Mouse (Mus musculus) intestine, embryonic 14.5 days (tissue): ENCODE data around the gene Tph2. TPM values are rescaled to one million over a fixed set of nuclear protein-coding genes. Genes with fewer than 3 reads are reported as not detected.

Source experiments
- ATAC-seq: fragments of 200-750 bp; cut with Nextera tagmentation; replicated peaks from 2 replicates; pipeline ENCODE4 v1.8.0; 2017; ENCODE audit warnings: low read depth, moderate number of reproducible peaks, moderate TSS enrichment, moderate library complexity; ENCODE audit not compliant: low FRiP score, low TSS enrichment
- DNase-seq: peaks from one replicate; pipeline ENCODE4 v3.0.0-alpha.2; 2018; ENCODE audit warnings: low spot score
- H3K27ac ChIP-seq: fragments of 300-500 bp; sonication (generic); 2 replicates; pipeline ENCODE4 v1.5.1; 2014; ENCODE audit warnings: low read depth, mild to moderate bottlenecking, control low read depth
- H3K27me3 ChIP-seq: fragments of 300-500 bp; sonication (generic); replicated peaks from 2 replicates; pipeline ENCODE4 v1.6.1; 2014; ENCODE audit warnings: low read length, control low read depth; ENCODE audit not compliant: control insufficient read depth, insufficient read depth
- H3K36me3 ChIP-seq: fragments of 300-500 bp; sonication (generic); 2 replicates; pipeline ENCODE4 v1.6.1; 2014; ENCODE audit warnings: low read length, control low read depth; ENCODE audit not compliant: control insufficient read depth, insufficient read depth
- H3K4me1 ChIP-seq: fragments of 300-500 bp; sonication (generic); replicated peaks from 2 replicates; pipeline ENCODE4 v1.6.1; 2014; ENCODE audit warnings: low read length, control low read depth, mixed read lengths; ENCODE audit not compliant: control insufficient read depth, insufficient read depth
- H3K4me2 ChIP-seq: fragments of 300-500 bp; sonication (generic); 2 replicates; pipeline ENCODE4 v1.6.1; 2014; ENCODE audit warnings: low read length
- H3K4me3 ChIP-seq: fragments of 300-500 bp; sonication (generic); 2 replicates; pipeline ENCODE4 v1.5.1; 2014; ENCODE audit warnings: low read depth, low read length, control low read depth, mixed read lengths
- H3K9ac ChIP-seq: fragments of 300-500 bp; sonication (generic); 2 replicates; pipeline ENCODE4 v1.6.1; 2014; ENCODE audit warnings: mild to moderate bottlenecking, low read length
- H3K9me3 ChIP-seq: fragments of 300-500 bp; sonication (generic); 2 replicates; pipeline ENCODE4 v1.6.1; 2016; ENCODE audit warnings: low read length, control low read depth; ENCODE audit not compliant: control insufficient read depth
- WGBS: fragments of 180-500 bp; shearing (Covaris S2); extraction: QIAGEN DNeasy Blood & Tissue Kit; methylation state at CpG from one replicate; pipeline ENCODE4 v1.1.7; 2014; 5-methylcytosine and 5-hydroxymethylcytosine counted together
- polyA plus RNA-seq: library from polyadenylated mRNA; unstranded; fragments of >200 nt; fragmentation: Nextera tagmentation; extraction: Ambion mirVana; gene quantifications from 2 replicates; pipeline ENCODE4 v1.2.1, GENCODE M21; 2014

The Tph2 gene
- polyA plus RNA-seq, 1 experiment from 2014 or later, result not detected

DNA sequence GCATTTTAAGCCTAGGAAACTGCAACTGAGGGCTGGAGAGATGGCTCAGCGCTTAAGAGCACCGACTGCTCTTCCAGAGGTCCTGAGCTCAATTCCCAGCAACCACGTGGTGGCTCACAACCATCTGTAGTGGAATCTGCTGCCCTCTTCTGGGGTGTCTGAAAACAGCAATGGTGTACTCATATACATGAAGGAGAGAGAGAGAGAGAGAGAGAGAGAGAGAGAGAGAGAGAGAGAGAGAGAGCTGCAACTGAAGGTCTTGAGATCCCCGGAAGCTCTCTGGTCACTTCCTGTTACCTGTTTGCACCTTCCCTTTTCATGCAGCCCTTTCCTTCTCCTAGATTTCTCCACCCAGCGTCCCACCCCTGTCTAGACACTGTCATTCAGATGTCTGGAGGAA lies 24.5 kb downstream of the Tph2 start:
- ATAC-seq, result no peak

DNA sequence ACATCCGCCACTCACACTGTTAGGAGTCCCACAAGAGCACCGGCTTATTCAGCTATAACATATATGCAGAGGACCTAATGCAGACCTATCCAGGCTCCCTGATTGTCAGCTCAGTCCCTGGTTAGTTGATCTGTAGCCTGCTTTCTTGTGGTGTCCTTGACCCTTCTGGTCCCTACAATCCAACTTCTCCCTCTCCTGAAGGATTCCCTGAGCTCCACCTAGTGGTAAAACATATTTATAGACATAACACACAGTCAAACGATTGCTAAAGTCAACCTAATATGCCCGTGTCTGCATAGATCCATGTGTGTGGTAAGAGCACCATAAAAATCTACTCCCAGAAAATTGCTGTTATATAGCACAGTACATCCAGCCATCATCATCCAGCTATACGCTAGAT lies 37.5 kb downstream of the Tph2 start:
- DNase-seq (peak; percentile 43), ATAC-seq (no peak)
- H3K27ac ChIP-seq, result no peak overlapping the region

More for the DNA sequence above, 24.5 kb downstream of the Tph2 start:
- WGBS, result 67% methylated on average over 5 of the region's 5 CpGs
- H3K4me3 ChIP-seq, result no peak overlapping the region
- no peak overlapping the region for H3K4me2 ChIP-seq
- H3K27ac ChIP-seq, result no peak overlapping the region
- no peak for DNase-seq
- H3K4me1 ChIP-seq, result no peaks in the 10 kb centered on the region
- no peaks in the 10 kb centered on the region for H3K9me3 ChIP-seq
- H3K36me3 ChIP-seq, result no peaks in the 10 kb centered on the region
- no peak overlapping the region for H3K9ac ChIP-seq
- 0 out of 2 replicates have a peak, but pooled peaks cover 3% of the 10 kb centered on the region for H3K27me3 ChIP-seq

DNA sequence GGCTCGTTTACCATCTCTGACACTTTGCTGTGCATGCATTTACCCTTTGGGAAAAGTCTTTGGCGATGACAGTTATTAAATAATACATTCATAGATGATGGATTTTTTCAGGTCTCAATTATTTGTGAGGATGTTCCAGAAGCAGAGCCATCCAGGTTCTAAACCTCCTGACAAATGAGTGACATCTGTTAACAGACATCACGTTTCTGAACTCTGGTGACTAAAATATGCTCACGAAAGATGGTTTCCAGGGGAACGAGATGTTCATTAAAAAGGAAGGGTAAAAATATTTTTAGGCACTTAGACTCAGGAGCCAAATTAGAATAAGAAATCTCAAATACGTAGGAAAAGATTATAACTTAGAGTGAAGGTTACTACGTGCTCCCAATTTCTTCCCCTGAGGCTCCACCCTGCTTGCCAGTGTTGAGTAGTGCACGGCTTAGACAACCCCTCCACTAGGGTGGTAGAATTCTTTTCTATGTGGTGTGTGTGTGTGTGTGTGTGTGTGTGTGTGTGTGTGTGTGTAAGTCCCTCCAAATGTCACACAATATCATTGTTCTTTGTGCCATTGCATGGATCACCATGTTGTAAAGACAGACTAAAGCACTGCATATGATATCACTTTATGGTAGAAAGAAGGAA lies 38.4 kb downstream of the Tph2 start:
- Histone ChIP-seq H3K4me3 (no peak overlapping the region), H3K9me3 (no peaks in the 10 kb centered on the region), H3K27me3 (no peaks in the 10 kb centered on the region), H3K4me2 (no peak overlapping the region), H3K9ac (no peak overlapping the region), H3K4me1 (no peaks in the 10 kb centered on the region), H3K27ac (no peak overlapping the region), H3K36me3 (no peaks in the 10 kb centered on the region)
- 87% methylated on average over 8 of the region's 8 CpGs for WGBS
- ATAC-seq, result no peak
- no peak for DNase-seq

More for the DNA sequence above, 37.5 kb downstream of the Tph2 start:
- Histone ChIP-seq H3K4me1 (no peaks in the 10 kb centered on the region), H3K4me3 (no peak overlapping the region), H3K36me3 (no peaks in the 10 kb centered on the region), H3K9ac (no peak overlapping the region), H3K4me2 (no peak overlapping the region), H3K9me3 (no peaks in the 10 kb centered on the region), H3K27me3 (no peaks in the 10 kb centered on the region)
- WGBS, result 70% methylated on average over 5 of the region's 5 CpGs

DNA sequence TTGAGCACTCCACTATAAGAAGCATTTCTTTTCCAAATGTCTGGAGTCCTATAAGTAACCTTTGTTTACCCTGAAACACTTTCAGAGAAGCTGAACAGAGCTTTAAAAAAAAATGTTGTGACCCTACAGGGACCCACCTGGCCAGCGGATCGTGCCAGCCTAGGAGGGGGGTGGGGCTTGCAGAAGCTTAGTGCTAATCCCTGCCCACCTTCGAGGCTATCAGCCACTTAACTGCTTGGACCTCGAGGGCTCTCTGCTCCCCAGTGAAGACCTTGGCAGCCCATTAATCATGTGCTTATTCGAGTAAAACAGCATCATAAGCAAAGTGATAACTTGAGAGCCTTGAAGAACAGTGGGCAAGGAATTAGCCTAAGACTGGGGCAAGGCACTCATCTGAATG lies 40.3 kb downstream of the Tph2 start:
- Histone ChIP-seq H3K27me3 (no peaks in the 10 kb centered on the region), H3K4me1 (no peaks in the 10 kb centered on the region), H3K27ac (no peak overlapping the region), H3K4me2 (no peak overlapping the region), H3K9ac (no peak overlapping the region), H3K9me3 (no peaks in the 10 kb centered on the region), H3K4me3 (no peak overlapping the region), H3K36me3 (no peaks in the 10 kb centered on the region)
- WGBS, result 38% methylated on average over 5 of the region's 5 CpGs
- DNase-seq (peak; percentile 28), ATAC-seq (no peak)

DNA sequence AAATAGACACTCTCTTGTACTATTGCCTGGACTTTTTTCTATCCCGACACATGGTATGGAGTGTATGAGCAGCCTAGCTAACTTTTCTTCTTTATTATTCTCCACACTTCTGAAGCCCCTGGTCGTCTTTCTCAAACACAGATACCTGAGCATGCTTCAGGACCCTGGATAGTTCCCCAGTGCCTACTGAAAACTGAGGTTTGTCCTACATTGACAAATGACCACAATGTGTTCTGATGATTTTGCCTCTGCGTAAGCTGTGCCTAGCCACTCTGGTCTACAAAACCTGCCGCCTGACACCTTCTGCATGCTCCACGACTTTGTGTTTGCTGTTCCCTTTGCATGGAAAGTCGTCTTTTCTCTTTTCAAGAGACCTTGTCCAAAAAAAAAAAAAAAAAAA lies 41.2 kb downstream of the Tph2 start:
- ATAC-seq (no peak), DNase-seq (peak; percentile 70)

GRCm38 (mm10) chr10:115137016-115137415 lies 47.8 kb downstream of the Tph2 start:
- no peaks in the 10 kb centered on the region for H3K4me1 ChIP-seq
- no peak overlapping the region for H3K4me2 ChIP-seq
- H3K9ac ChIP-seq, result no peak overlapping the region
- no peak overlapping the region for H3K27ac ChIP-seq
- no peaks in the 10 kb centered on the region for H3K27me3 ChIP-seq
- H3K4me3 ChIP-seq, result no peak overlapping the region
- DNase-seq (peak; percentile 36), ATAC-seq (no peak)
- 64% methylated on average over 7 of the region's 7 CpGs for WGBS
- no peaks in the 10 kb centered on the region for H3K36me3 ChIP-seq
- no peaks in the 10 kb centered on the region for H3K9me3 ChIP-seq

More for the DNA sequence above, 41.2 kb downstream of the Tph2 start:
- Histone ChIP-seq H3K9ac (no peak overlapping the region), H3K9me3 (no peaks in the 10 kb centered on the region), H3K27me3 (no peaks in the 10 kb centered on the region), H3K27ac (no peak overlapping the region), H3K4me2 (no peak overlapping the region), H3K4me1 (no peaks in the 10 kb centered on the region), H3K36me3 (no peaks in the 10 kb centered on the region), H3K4me3 (no peak overlapping the region)
- WGBS, result 43% methylated on average over 6 of the region's 6 CpGs

DNA sequence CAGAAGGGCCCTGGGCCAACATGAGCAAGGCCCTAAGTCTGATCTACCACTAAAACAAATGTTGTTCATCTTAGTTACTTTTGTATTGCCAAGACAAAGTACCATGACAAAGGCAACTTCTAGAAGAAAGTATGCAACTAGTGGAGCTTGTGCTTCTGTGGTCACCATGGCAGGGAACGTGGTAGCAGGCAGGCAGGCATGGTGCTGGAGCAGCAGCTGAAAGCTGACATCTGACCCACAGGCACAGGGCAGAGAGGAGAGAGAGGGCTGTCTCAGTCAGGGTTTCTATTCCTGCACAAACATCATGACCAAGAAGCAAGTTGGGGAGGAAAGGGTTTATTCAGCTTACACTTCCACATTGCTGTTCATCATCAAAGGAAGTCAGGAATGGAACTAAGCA lies 56.9 kb downstream of the Tph2 start:
- Histone ChIP-seq H3K4me3 (no peak overlapping the region), H3K9me3 (no peaks in the 10 kb centered on the region), H3K27ac (no peak overlapping the region), H3K4me2 (no peak overlapping the region), H3K36me3 (no peaks in the 10 kb centered on the region), H3K4me1 (no peaks in the 10 kb centered on the region; the same call in 1 of the 2 replicates), H3K27me3 (no peaks in the 10 kb centered on the region), H3K9ac (no peak overlapping the region)
- ATAC-seq, result no peak
- WGBS, result 46% methylated on average over 1 of the region's 1 CpGs
- peak; percentile 6 for DNase-seq

- no peaks in the 10 kb centered on the region for H3K27me3 ChIP-seq
- H3K9me3 ChIP-seq, result no peaks in the 10 kb centered on the region
- no peak overlapping the region for H3K9ac ChIP-seq
- no peak for ATAC-seq
- H3K36me3 ChIP-seq, result no peaks in the 10 kb centered on the region
- H3K4me1 ChIP-seq, result no peaks in the 10 kb centered on the region; the same call in 1 of the 2 replicates
- no peak overlapping the region for H3K27ac ChIP-seq
- peak overlapping the region; percentile 20; the same call in 1 of the 2 replicates for H3K4me2 ChIP-seq
- no peak for DNase-seq
- WGBS, result 27% methylated on average over 5 of the region's 5 CpGs
- H3K4me3 ChIP-seq, result no peak overlapping the region
These were observed 59.3 kb downstream of the Tph2 start for GRCm38 (mm10) chr10:115125550-115125949.

DNA sequence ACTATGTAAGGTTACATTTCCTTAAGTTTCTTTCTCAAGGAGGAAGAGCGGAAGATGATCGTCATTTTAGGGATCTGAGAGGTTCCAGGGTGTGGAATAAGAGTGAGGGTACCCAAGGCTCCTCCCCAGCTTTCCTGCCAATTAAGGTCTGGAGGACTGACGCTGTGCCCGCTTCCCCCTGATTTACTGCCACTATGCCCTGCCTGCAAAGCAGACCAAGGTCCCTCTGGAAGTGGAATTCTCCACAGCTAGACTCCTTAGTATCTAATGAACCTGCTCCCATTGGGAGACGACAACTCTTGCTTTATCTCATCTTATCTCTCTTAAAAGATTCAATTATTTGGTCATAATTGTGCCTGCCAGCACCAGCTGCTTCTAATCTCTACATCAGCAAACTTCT lies 59.8 kb downstream of the Tph2 start:
- WGBS, result 60% methylated on average over 5 of the region's 5 CpGs
- Histone ChIP-seq H3K9me3 (no peaks in the 10 kb centered on the region), H3K36me3 (no peaks in the 10 kb centered on the region), H3K4me2 (no peak overlapping the region), H3K27ac (no peak overlapping the region), H3K27me3 (no peaks in the 10 kb centered on the region), H3K4me1 (no peaks in the 10 kb centered on the region; the same call in 1 of the 2 replicates), H3K4me3 (no peak overlapping the region), H3K9ac (no peak overlapping the region)
- ATAC-seq (no peak), DNase-seq (no peak)
